Mouse (Mus musculus) kidney, postnatal 0 days (tissue): Measurements from ENCODE around the gene Scfd2. TPM values are rescaled to one million over a fixed set of nuclear protein-coding genes. Genes with fewer than 3 reads are reported as not detected.

Source experiments
- ATAC-seq: fragments of 200-750 bp; cut with Nextera tagmentation; replicated peaks from 2 replicates; pipeline ENCODE4 v1.8.0; 2017; ENCODE audit warnings: low read depth, moderate number of reproducible peaks, moderate TSS enrichment, moderate library complexity; ENCODE audit not compliant: low FRiP score
- DNase-seq: peaks from one replicate; pipeline ENCODE4 v3.0.0-alpha.2; 2016; ENCODE audit warnings: low spot score
- H3K27ac ChIP-seq: fragments of 300-500 bp; sonication (generic); 2 replicates; pipeline ENCODE4 v1.5.1; 2014; ENCODE audit warnings: mild to moderate bottlenecking
- H3K27me3 ChIP-seq: fragments of 300-500 bp; sonication (generic); 2 replicates; pipeline ENCODE4 v1.6.1; 2014; ENCODE audit warnings: low read length, mixed read lengths; ENCODE audit not compliant: insufficient read depth
- H3K36me3 ChIP-seq: fragments of 300-500 bp; sonication (generic); 2 replicates; pipeline ENCODE4 v1.6.1; 2014; ENCODE audit warnings: low read length, mixed read lengths; ENCODE audit not compliant: insufficient read depth
- H3K4me1 ChIP-seq: fragments of 300-500 bp; sonication (generic); replicated peaks from 2 replicates; pipeline ENCODE4 v1.6.1; 2014; ENCODE audit warnings: antibody characterized with exemption, low read length, mixed read lengths; ENCODE audit not compliant: insufficient read depth
- H3K4me2 ChIP-seq: fragments of 300-500 bp; sonication (generic); 2 replicates; pipeline ENCODE4 v1.6.1; 2014; ENCODE audit warnings: mild to moderate bottlenecking, low read length, moderate library complexity, mixed read lengths
- H3K4me3 ChIP-seq: fragments of 300-500 bp; sonication (generic); replicated peaks from 2 replicates; pipeline ENCODE4 v1.5.1; 2014; ENCODE audit warnings: low read depth, low read length
- H3K9ac ChIP-seq: fragments of 300-500 bp; sonication (generic); 2 replicates; pipeline ENCODE4 v1.6.1; 2014; ENCODE audit warnings: low read depth, low read length
- H3K9me3 ChIP-seq: fragments of 300-500 bp; sonication (generic); replicated peaks from 2 replicates; pipeline ENCODE4 v1.6.1; 2016; ENCODE audit warnings: low read length, inconsistent platforms, mixed read lengths
- CTCF ChIP-seq: IDR thresholded peaks from 2 replicates; pipeline ENCODE4 v1.5.1; 2016; ENCODE audit warnings: antibody characterized with exemption, low read depth, mild to moderate bottlenecking, moderate library complexity
- WGBS: fragments of 180-500 bp; shearing (Covaris S2); extraction: QIAGEN DNeasy Blood & Tissue Kit; methylation state at CpG from one replicate; pipeline ENCODE4 v1.1.7; 2014; 5-methylcytosine and 5-hydroxymethylcytosine counted together
- polyA plus RNA-seq: library from polyadenylated mRNA; unstranded; fragments of >200 nt; fragmentation: Nextera tagmentation; extraction: Ambion mirVana; gene quantifications from 2 replicates; pipeline ENCODE4 v1.2.1, GENCODE M21; 2015

Gene Scfd2
- polyA plus RNA-seq, 1 experiment from 2014 or later, result 16.8 TPM

- no peak overlapping the region for H3K27ac ChIP-seq
Measured at GRCm38 (mm10) chr5:74412557-74412956, 119.0 kb downstream of the Scfd2 start.

GRCm38 (mm10) chr5:74404887-74405286, 126.7 kb downstream of the Scfd2 start:
- no peaks in the 10 kb centered on the region for H3K4me1 ChIP-seq
- no peaks in the 10 kb centered on the region for H3K9me3 ChIP-seq
- WGBS, result 84% methylated on average over 4 of the region's 5 CpGs
- H3K27ac ChIP-seq, result no peak overlapping the region
- DNase-seq (no peak), ATAC-seq (no peak)
- no peak overlapping the region for H3K4me3 ChIP-seq
- H3K27me3 ChIP-seq, result no peaks in the 10 kb centered on the region
- H3K4me2 ChIP-seq, result no peak overlapping the region
- no peak for TF ChIP-seq CTCF
- no peak overlapping the region for H3K9ac ChIP-seq
- no peaks in the 10 kb centered on the region for H3K36me3 ChIP-seq

More at GRCm38 (mm10) chr5:74412557-74412956, 119.0 kb downstream of the Scfd2 start:
- WGBS, result 95% methylated on average over 3 of the region's 3 CpGs
- H3K9ac ChIP-seq, result no peak overlapping the region
- ATAC-seq (no peak), DNase-seq (no peak)
- peak; percentile 17; the same call in 1 of the 2 replicates for TF ChIP-seq CTCF
- H3K4me1 ChIP-seq, result no peaks in the 10 kb centered on the region
- H3K4me2 ChIP-seq, result no peak overlapping the region
- no peak overlapping the region for H3K4me3 ChIP-seq
- no peaks in the 10 kb centered on the region for H3K9me3 ChIP-seq
- no peaks in the 10 kb centered on the region for H3K36me3 ChIP-seq
- H3K27me3 ChIP-seq, result no peaks in the 10 kb centered on the region

GRCm38 (mm10) chr5:74404083-74404482, 127.5 kb downstream of the Scfd2 start:
- Histone ChIP-seq H3K4me3 (no peak overlapping the region), H3K9ac (no peak overlapping the region), H3K27me3 (no peaks in the 10 kb centered on the region), H3K4me1 (no peaks in the 10 kb centered on the region), H3K36me3 (no peaks in the 10 kb centered on the region), H3K9me3 (no peaks in the 10 kb centered on the region), H3K4me2 (no peak overlapping the region), H3K27ac (no peak overlapping the region)
- DNase-seq, result no peak
- no peak for ATAC-seq
- 56% methylated on average over 5 of the region's 5 CpGs for WGBS
- TF ChIP-seq CTCF, result no peak

GRCm38 (mm10) chr5:74402626-74403025, 128.9 kb downstream of the Scfd2 start:
- no peaks in the 10 kb centered on the region for H3K4me1 ChIP-seq
- H3K27ac ChIP-seq, result no peak overlapping the region
- no peaks in the 10 kb centered on the region for H3K27me3 ChIP-seq
- no peak overlapping the region for H3K9ac ChIP-seq
- H3K4me2 ChIP-seq, result no peak overlapping the region
- H3K36me3 ChIP-seq, result no peaks in the 10 kb centered on the region
- TF ChIP-seq CTCF, result no peak
- 61% methylated on average over 4 of the region's 4 CpGs for WGBS
- ATAC-seq, result no peak
- no peak for DNase-seq
- no peaks in the 10 kb centered on the region for H3K9me3 ChIP-seq
- no peak overlapping the region for H3K4me3 ChIP-seq

- Histone ChIP-seq H3K4me2 (no peak overlapping the region), H3K4me3 (no peak overlapping the region), H3K4me1 (0 out of 2 replicates have a peak, but pooled peaks cover 10% of the 10 kb centered on the region), H3K9me3 (no peaks in the 10 kb centered on the region), H3K27me3 (no peaks in the 10 kb centered on the region), H3K9ac (no peak overlapping the region), H3K27ac (no peak overlapping the region), H3K36me3 (no peaks in the 10 kb centered on the region)
- WGBS, result 83% methylated on average over 2 of the region's 2 CpGs
- DNase-seq (peak; percentile 29), ATAC-seq (no peak)
- TF ChIP-seq CTCF, result no peak
Measured at GRCm38 (mm10) chr5:74391806-74392205, 139.8 kb downstream of the Scfd2 start.

GRCm38 (mm10) chr5:74391346-74391745, 140.2 kb downstream of the Scfd2 start:
- no peak for ATAC-seq
- Histone ChIP-seq H3K4me3 (no peak overlapping the region), H3K36me3 (no peaks in the 10 kb centered on the region), H3K9me3 (no peaks in the 10 kb centered on the region), H3K27ac (no peak overlapping the region), H3K9ac (no peak overlapping the region), H3K4me2 (no peak overlapping the region), H3K4me1 (0 out of 2 replicates have a peak, but pooled peaks cover 10% of the 10 kb centered on the region), H3K27me3 (no peaks in the 10 kb centered on the region)
- TF ChIP-seq CTCF, result no peak
- WGBS, result 73% methylated on average over 5 of the region's 5 CpGs
- DNase-seq, result no peak

- TF ChIP-seq CTCF, result no peak
- WGBS, result 27% methylated on average over 2 of the region's 2 CpGs
- no peaks in the 10 kb centered on the region for H3K9me3 ChIP-seq
- H3K27me3 ChIP-seq, result no peaks in the 10 kb centered on the region
- H3K36me3 ChIP-seq, result no peaks in the 10 kb centered on the region
- no peak overlapping the region for H3K4me2 ChIP-seq
- H3K4me1 ChIP-seq, result 0 out of 2 replicates have a peak, but pooled peaks cover 5% of the 10 kb centered on the region
- H3K27ac ChIP-seq, result peak overlapping the region; percentile 48; the same call in 1 of the 2 replicates
- H3K9ac ChIP-seq, result no peak overlapping the region
- DNase-seq, result peak; percentile 73
- no peak overlapping the region for H3K4me3 ChIP-seq
- ATAC-seq, result no peak
Measured at GRCm38 (mm10) chr5:74388849-74389248, 142.7 kb downstream of the Scfd2 start.
